Mouse (Mus musculus) lung, adult 2 months (tissue): ENCODE data around the gene Atf7.

Experiments used
- CTCF ChIP-seq: fragments of 200-500 bp; IDR thresholded peaks from 2 replicates; pipeline ENCODE4 v1.5.1; 2011; ENCODE audit warnings: mild to moderate bottlenecking, low read length, control low read depth; ENCODE audit not compliant: insufficient read depth
- POLR2A ChIP-seq: fragments of 200-500 bp; IDR thresholded peaks from 2 replicates; pipeline ENCODE4 v1.6.1; 2011; ENCODE audit warnings: low read depth, mild to moderate bottlenecking, control low read depth, low read length, borderline replicate concordance; ENCODE audit errors: extremely low read depth

GRCm38 (mm10) chr15:102526111-102527002 is 98.9 kb downstream of the Atf7 start:
- TF ChIP-seq POLR2A (no peak), CTCF (no peak)
